Mouse (Mus musculus) liver, embryonic 14.5 days (tissue): ENCODE measurements around the gene Gxylt1. TPM values are rescaled to one million over a fixed set of nuclear protein-coding genes. Genes with fewer than 3 reads are reported as not detected.

Experiments
- ATAC-seq: fragments of 200-750 bp; cut with Nextera tagmentation; 2 replicates; pipeline ENCODE4 v1.8.0; 2017; ENCODE audit warnings: moderate number of reproducible peaks, mild to moderate bottlenecking, moderate library complexity; ENCODE audit not compliant: insufficient read depth
- DNase-seq, 3 experiments: peaks; one replicate each; pipeline ENCODE4 v3.0.0-alpha.2; 2012 to 2013; ENCODE audit warnings: low read depth in 3 of 3, low spot score in 3 of 3
- H3K27ac ChIP-seq: fragments of 300-500 bp; sonication (generic); 2 replicates; pipeline ENCODE4 v1.5.1; 2014; ENCODE audit warnings: moderate library complexity, mild to moderate bottlenecking, control low read depth, inconsistent platforms
- H3K27me3 ChIP-seq: fragments of 300-500 bp; sonication (generic); 2 replicates; pipeline ENCODE4 v1.6.1; 2014; ENCODE audit warnings: mild to moderate bottlenecking, low read length, moderate library complexity; ENCODE audit not compliant: control insufficient read depth, insufficient read depth
- H3K36me3 ChIP-seq: fragments of 300-500 bp; sonication (generic); replicated peaks from 2 replicates; pipeline ENCODE4 v1.6.1; 2014; ENCODE audit warnings: low read depth; ENCODE audit not compliant: control insufficient read depth, insufficient read depth
- H3K4me1 ChIP-seq, 2 experiments: fragments of 200-500 bp in 1 of 2; fragments of 300-500 bp in 1 of 2; sonication (generic) in 1 of 2; replicated peaks; 2 replicates each; pipeline ENCODE4 v1.6.1; 2012 to 2014; ENCODE audit warnings: antibody characterized with exemption in 1 of 2, inconsistent platforms in 1 of 2, low read length in 1 of 2; ENCODE audit not compliant: control insufficient read depth in 2 of 2, insufficient read depth in 2 of 2
- H3K4me2 ChIP-seq: fragments of 300-500 bp; sonication (generic); 2 replicates; pipeline ENCODE4 v1.6.1; 2014; ENCODE audit warnings: low read depth, mild to moderate bottlenecking, control low read depth, moderate library complexity
- H3K4me3 ChIP-seq, 2 experiments: fragments of 200-500 bp in 1 of 2; fragments of 300-500 bp in 1 of 2; sonication (generic) in 1 of 2; 2 replicates each; pipeline ENCODE4 v1.5.1; 2012 to 2014; ENCODE audit warnings: low read depth in 2 of 2, low read length in 2 of 2, mild to moderate bottlenecking in 2 of 2, control low read depth in 1 of 2, inconsistent platforms in 1 of 2, moderate library complexity in 1 of 2; ENCODE audit not compliant: insufficient read depth in 1 of 2
- H3K9ac ChIP-seq: fragments of 300-500 bp; sonication (generic); replicated peaks from 2 replicates; pipeline ENCODE4 v1.6.1; 2014; ENCODE audit warnings: mild to moderate bottlenecking, control low read depth, moderate library complexity
- H3K9me3 ChIP-seq: fragments of 300-500 bp; sonication (generic); 2 replicates; pipeline ENCODE4 v1.6.1; 2016; ENCODE audit warnings: low read length, mixed read lengths; ENCODE audit not compliant: control insufficient read depth
- CTCF ChIP-seq: IDR thresholded peaks from 2 replicates; pipeline ENCODE4 v1.5.1; 2016; ENCODE audit warnings: antibody characterized with exemption, low read depth, control low read depth
- EP300 ChIP-seq: IDR thresholded peaks from 2 replicates; pipeline ENCODE4 v1.6.1; 2016; ENCODE audit warnings: antibody characterized with exemption, low read depth
- WGBS: fragments of 180-500 bp; shearing (Covaris S2); extraction: QIAGEN DNeasy Blood & Tissue Kit; methylation state at CpG from one replicate; pipeline ENCODE4 v1.1.7; 2014; ENCODE audit not compliant: insufficient replicate concordance; 5-methylcytosine and 5-hydroxymethylcytosine counted together
- polyA plus RNA-seq, 2 experiments: library from polyadenylated mRNA; depleted of rRNA in 1 of 2; stranded (reverse) in 1 of 2; unstranded in 1 of 2; fragments of >200 nt; fragmentation: Nextera tagmentation in 1 of 2; extraction: Ambion mirVana in 1 of 2; gene quantifications; 2 replicates each; pipeline versions ENCODE4 v1.2.1 to v1.2.3; 2012 to 2014

The Gxylt1 gene
- polyA plus RNA-seq, 2 experiments: 2.9 to 3.0 TPM

- TF ChIP-seq EP300: no peak
- ATAC-seq (no peak), DNase-seq (no peak)
- H3K9me3 ChIP-seq: no peaks in the 10 kb centered on the region
- no peak overlapping the region for H3K27ac ChIP-seq
- WGBS: 69% methylated on average over 8 of the region's 8 CpGs
- no peaks in the 10 kb centered on the region for H3K27me3 ChIP-seq
- no peak overlapping the region for H3K9ac ChIP-seq
- H3K4me2 ChIP-seq: no peak overlapping the region
- H3K4me1 ChIP-seq: no peaks in the 10 kb centered on the region
- H3K4me3 ChIP-seq: no peak overlapping the region
- peaks cover 3% of the 10 kb centered on the region; the same call in 1 of the 2 replicates for H3K36me3 ChIP-seq
Measured at GRCm38 (mm10) chr15:93259933-93260332, 15.0 kb downstream of the Gxylt1 start.

DNA sequence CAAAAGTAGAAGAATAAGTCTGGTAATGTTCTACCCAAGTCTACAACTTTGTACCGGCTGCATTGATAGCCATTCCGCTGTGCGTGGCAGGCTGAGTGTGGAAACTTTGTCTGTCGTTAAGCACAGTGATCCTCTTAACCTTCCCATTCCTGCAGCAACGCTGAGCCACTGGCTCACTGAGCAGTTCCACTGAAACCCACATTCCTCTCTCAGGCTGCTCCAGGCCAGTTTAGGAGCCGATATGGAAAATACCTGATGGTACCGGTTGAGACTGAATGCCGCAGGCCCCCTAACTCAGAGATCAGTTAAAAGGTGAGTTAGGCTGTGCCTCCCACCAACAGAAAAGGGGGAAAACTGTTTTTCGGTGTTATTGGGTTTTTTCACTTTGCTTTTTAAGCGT is 19.7 kb downstream of the Gxylt1 start:
- Histone ChIP-seq H3K27me3 (no peaks in the 10 kb centered on the region), H3K9me3 (no peaks in the 10 kb centered on the region), H3K4me1 (no peaks in the 10 kb centered on the region), H3K9ac (no peak overlapping the region), H3K36me3 (peaks cover 7% of the 10 kb centered on the region; the same call in 1 of the 2 replicates), H3K4me2 (no peak overlapping the region), H3K4me3 (no peak overlapping the region), H3K27ac (no peak overlapping the region)
- ATAC-seq (no peak), DNase-seq (no peak)
- WGBS: 79% methylated on average over 10 of the region's 10 CpGs
- TF ChIP-seq EP300 (no peak), CTCF (no peak)

DNA sequence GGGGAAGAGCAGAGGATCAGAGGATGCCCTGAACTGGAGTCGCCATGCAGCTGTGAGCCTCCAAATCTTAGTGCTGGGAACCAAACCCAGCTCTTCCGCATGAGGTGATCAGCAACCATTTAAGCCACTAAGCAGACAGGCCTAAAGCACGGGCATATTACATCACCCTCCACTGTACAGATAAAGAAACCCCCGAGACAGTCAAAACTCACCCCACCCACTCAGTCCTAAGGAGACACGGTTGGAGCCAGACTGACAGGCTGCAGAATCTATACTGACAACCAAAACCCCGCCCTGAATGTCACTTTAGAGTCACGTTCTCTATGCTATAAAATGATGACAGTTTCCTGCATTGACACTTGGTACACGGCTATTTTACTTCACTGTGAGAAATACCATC is 21.8 kb downstream of the Gxylt1 start:
- no peak overlapping the region for H3K4me2 ChIP-seq
- peaks cover 9% of the 10 kb centered on the region; the same call in 1 of the 2 replicates for H3K36me3 ChIP-seq
- DNase-seq (no peak), ATAC-seq (no peak)
- TF ChIP-seq CTCF: no peak
- TF ChIP-seq EP300: no peak
- H3K4me1 ChIP-seq: no peaks in the 10 kb centered on the region
- H3K4me3 ChIP-seq: no peak overlapping the region
- WGBS: 46% methylated on average over 8 of the region's 8 CpGs
- H3K9ac ChIP-seq: no peak overlapping the region
- no peaks in the 10 kb centered on the region for H3K27me3 ChIP-seq
- no peaks in the 10 kb centered on the region for H3K9me3 ChIP-seq
- no peak overlapping the region for H3K27ac ChIP-seq

DNA sequence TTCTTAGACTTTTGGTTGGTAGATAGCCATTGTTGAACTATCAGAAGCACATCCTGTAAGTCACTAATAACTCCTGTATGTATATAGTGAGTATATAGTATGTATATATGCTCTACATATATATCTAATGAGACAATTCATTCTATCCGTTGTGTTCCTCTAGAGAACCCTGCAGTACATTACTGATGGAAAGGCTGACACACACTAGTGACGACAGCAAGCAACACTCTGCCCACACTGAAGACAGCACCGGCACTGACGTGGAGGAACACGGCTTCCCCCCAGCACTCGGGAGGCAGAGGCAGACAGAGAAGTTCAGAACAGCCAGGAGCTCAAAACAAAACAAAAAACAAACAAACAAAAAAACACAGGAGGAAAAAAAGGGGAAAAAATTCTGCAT is 22.6 kb downstream of the Gxylt1 start:
- TF ChIP-seq EP300 (no peak), CTCF (no peak)

DNA sequence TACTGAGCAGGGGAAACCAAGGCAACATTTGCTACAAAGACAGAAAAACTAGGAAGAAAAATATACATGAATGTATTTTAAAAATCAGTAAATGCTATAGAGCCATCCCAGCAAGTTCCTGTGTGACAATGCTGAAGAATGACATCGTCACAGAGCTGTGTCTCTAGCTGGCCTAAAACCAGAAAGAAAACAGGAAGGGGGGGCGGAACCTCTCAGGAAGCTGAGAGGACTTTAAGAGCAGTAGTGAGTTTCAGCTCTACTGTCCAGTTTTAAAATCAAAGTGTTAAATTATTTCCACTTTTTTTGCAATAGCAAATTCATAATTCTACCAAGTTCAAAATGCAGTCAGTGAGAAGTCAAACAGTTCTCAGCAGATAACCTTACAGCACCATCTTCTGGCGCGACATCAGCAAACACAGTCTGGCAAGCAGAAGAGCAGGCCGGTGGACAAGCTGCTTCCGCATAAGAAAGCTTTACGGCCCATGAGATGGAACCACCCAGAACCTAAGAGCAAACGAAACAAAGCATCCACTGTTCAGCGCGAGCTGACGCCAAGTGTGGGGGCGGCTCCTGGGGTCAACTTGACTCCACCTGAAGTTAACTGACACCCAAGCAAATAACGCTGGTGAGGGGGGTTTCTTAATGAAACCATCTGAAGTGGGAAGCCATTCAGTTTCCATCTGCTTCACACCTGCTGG is 23.3 kb downstream of the Gxylt1 start:
- H3K9me3 ChIP-seq: no peaks in the 10 kb centered on the region
- TF ChIP-seq EP300 (no peak), CTCF (no peak)
- no peak overlapping the region for H3K4me2 ChIP-seq
- H3K27ac ChIP-seq: no peak overlapping the region
- WGBS: 58% methylated on average over 13 of the region's 13 CpGs
- DNase-seq: no peak
- no peaks in the 10 kb centered on the region for H3K4me1 ChIP-seq
- H3K4me3 ChIP-seq: no peak overlapping the region
- H3K9ac ChIP-seq: no peak overlapping the region
- H3K27me3 ChIP-seq: no peaks in the 10 kb centered on the region
- H3K36me3 ChIP-seq: peaks cover 9% of the 10 kb centered on the region; the same call in 1 of the 2 replicates
- no peak for ATAC-seq

More for the DNA sequence above, 22.6 kb downstream of the Gxylt1 start:
- H3K27ac ChIP-seq: no peak overlapping the region
- no peak overlapping the region for H3K4me3 ChIP-seq
- no peak for DNase-seq
- ATAC-seq: no peak
- H3K36me3 ChIP-seq: peaks cover 9% of the 10 kb centered on the region; the same call in 1 of the 2 replicates
- 80% methylated on average over 6 of the region's 6 CpGs for WGBS
- H3K9me3 ChIP-seq: no peaks in the 10 kb centered on the region
- H3K27me3 ChIP-seq: no peaks in the 10 kb centered on the region
- H3K4me2 ChIP-seq: no peak overlapping the region
- no peak overlapping the region for H3K9ac ChIP-seq
- no peaks in the 10 kb centered on the region for H3K4me1 ChIP-seq
